Mouse (Mus musculus): Measurements from ENCODE around the gene Shroom3.

Shroom3 gene

GRCm38 (mm10) chr5:92980862-92981261, 297.6 kb downstream of the Shroom3 start:
- no peak for DNase-seq (ENCODE audit: low spot score)

DNA sequence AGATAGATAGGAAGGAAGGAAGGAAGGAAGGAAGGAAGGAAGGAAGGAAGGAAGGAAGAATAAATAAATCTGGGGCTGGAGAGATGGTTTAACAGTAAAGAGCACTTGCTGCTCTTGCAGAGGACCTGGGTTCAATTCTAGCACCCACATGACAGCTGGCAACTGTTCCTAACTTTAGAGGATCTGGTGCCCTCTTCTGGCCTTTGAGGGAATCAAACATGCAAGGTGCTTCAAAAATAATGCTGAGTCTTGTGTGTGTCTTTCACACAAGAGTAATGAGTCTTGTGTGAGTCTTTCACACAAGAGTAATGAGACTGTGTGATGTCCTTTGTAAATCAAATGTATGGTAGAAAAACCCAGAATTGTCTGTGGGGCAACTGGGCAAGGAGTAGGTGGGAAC, 299.4 kb downstream of the Shroom3 start:
- no peak for DNase-seq (ENCODE audit: low spot score)

GRCm38 (mm10) chr5:92983942-92984341, 300.7 kb downstream of the Shroom3 start:
- DNase-seq (ENCODE audit: low spot score), result no peak

DNA sequence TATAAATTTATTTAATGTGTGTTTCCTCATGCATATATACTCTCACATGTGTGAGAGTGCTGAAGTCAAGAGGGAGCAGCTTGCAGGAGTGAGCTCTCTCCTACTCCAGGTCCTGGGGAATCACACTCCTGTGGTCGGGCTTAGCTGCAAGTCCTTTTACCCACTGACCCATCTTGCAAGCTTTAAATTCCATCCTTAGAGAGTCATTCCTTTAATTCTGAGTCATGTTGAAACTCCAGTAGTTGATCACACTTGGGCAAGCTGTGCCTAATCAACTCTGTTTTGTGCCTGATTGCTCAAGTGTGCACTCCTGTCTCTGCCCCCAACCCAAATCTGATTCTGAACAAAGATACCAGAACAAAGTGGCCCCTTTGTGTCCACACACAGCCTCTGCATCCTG, 301.5 kb downstream of the Shroom3 start:
- DNase-seq (ENCODE audit: low spot score), result no peak

DNA sequence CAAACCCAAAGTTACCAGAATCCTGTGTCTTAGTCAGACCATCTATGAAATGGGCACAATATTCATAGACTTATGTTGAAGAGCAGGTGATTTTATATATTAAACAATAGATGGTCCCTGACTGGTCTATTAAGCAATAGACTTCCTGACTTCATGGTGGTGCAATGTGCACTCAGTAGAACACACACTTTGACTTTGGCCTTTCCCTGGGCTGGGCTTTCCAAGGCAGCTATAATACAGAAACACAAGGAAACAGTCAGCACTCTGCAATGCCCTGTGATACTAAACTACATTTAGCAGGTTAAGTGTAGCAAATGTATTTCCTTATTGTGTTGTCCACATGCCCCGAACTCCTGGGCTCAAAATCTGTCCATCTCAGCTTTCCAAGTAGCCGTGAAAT, 302.2 kb downstream of the Shroom3 start:
- no peak for DNase-seq (ENCODE audit: low spot score)

- no peak for DNase-seq (ENCODE audit: low spot score)
Observed at GRCm38 (mm10) chr5:92986651-92987610, 303.7 kb downstream of the Shroom3 start.

GRCm38 (mm10) chr5:92987891-92988768, 304.9 kb downstream of the Shroom3 start:
- DNase-seq (ENCODE audit: low spot score), result no peak

DNA sequence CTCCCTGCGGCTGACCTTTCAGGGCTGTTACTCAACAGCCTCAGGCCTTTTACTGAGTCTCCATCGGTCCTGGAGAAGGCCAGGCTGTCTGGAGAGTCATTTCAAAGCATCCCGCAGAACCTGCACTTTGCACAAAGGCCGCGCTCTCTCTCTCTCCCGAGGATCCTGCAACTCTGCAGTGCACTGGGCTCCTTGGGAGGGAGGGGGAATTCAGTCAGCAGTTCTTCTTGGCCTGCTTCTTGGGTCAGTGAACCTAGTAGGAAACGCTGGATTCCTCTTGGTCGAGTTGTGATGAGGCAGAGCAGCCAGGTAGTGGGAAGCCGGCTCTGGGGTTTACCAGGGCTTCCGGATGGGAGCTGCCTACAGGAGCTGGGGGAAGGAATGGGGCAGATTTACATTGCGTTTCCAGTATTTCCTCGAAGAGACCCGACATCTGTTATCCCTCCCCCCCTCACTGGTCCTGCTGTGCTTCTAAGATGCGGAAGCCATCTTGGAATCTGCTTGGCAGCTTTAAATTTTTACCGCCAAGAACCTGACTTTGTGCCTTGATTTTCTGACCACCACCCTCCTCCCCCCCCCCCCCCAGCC, 305.6 kb downstream of the Shroom3 start:
- no peak for DNase-seq (ENCODE audit: low spot score)

- DNase-seq (ENCODE audit: low spot score), result no peak
Observed at GRCm38 (mm10) chr5:92992106-92992505, 308.9 kb downstream of the Shroom3 start.

DNA sequence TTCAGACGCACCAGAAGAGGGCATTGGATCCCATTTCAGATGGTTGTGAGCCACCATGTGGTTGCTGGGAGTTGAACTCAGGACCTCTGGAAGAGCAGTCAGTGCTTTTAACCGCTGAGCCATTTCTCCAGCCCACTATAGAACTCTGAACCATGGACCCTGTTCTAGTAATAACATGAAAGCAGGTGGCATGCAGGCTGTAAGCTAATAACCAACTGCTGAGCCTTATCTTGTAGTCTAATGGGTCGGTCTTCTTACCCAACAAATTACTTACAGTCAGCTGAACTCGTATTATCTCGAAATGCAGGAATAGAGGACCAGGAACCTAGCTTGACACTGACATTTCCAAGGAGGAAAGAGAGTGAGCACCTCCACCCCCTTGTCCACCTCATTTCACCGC, 311.1 kb downstream of the Shroom3 start:
- no peak for DNase-seq (ENCODE audit: low spot score)

- no peak for DNase-seq (ENCODE audit: low spot score)
Observed at GRCm38 (mm10) chr5:92994861-92995260, 311.6 kb downstream of the Shroom3 start.

DNA sequence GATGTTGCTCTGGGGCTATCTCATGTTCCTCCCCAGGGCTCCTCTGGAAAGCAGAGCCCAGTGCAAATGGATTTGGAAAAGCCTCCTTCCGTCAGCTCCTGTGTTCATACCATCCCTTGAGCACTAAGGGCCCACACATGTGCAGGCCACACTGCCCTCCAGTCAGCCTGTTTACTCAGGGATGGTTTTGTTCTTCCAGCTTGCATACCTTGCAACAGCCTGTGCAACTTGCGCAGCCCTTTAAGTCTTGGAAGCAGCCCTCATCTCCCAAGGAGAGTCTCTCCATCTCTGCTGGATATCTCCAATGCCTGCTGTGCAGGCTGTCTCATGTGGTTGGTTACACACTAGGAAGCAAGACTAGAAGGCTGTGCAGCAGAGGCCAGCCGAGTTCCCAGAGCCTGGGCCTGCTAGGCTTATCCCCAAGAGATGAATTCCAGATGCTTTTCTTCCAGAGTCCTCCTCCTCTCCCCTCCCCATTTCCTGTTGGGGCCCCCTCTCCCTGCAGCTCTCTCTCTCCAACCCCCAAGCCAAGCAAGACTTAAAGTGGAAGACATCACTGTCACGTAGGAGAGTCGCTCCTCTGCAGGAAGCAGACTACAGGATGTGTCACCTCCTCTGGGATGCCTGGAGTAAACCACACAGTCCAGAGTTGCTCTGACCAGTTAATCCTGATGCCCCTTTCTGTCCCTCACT, 314.3 kb downstream of the Shroom3 start:
- DNase-seq (ENCODE audit: low spot score), result no peak

DNA sequence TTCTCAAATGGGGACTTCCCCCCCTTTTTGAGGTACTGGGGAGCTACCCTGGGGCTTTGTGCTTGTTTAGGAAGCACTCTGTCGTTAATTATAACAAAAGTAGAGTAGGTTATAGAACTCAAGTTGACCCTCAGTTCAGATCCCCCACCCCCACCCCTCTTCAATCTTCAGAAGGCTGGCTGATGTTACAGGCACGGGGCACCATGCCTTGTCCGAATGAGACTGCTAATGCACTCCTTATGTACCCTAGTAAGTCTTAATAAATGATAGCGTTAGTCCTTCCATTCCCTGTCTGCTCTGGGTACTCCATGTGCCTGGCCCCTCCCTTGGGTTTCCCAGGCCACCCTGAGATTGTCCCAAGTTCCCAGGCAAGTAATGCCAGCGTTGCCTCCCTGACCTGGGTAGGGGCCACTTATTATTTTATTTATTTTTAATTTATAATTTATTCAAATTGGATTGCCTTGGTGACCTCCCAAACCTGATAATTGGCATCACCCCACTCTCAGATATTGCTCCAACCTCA, 315.3 kb downstream of the Shroom3 start:
- DNase-seq (ENCODE audit: low spot score), result no peak

- no peak for DNase-seq (ENCODE audit: low spot score)
Observed at GRCm38 (mm10) chr5:93000060-93000459, 316.8 kb downstream of the Shroom3 start.

DNA sequence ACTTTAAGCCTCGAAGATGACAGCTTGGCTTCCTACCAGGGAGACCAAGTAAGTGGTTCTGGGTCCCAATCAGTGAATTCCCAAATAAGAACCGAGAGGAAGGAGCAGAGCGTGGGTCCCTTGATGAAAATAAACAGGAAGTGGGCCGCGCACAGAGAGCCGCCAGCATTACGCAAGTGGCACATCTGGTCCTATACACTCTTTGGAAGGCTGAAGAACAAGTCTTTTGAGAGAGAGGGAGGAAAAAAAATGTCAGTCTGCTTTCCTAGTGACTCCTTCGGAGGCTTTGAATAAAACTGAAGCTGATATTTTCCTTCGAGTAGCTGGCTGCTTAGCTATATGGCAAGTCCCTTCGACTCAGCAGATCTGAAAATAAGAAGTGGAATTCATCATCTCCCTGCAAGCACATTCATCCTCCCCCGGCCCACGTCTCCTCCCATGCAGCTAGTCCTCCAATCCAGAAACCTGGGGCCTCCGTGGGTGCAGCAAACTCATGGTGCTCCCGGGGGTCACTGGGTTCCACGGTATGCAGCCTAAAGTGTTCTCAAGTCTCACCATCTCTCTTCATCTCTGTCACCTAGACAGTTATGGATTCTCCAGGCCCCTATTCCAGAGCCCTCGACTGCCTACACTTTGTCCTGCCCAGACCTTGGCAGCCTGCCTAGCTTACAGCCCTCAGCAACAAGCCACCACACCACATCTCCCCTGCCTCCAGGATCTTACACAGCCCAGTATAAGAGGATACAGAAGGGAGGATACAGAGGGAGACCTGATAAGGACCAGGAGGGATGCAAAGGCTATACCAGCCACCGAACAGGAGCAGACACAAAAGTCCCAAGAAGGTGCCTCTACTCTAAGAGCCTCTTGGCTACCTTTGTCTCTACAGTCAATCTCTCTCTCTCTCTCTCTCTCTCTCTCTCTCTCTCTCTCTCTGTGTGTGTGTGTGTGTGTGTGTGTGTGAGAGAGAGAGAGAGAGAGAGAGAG, 317.8 kb downstream of the Shroom3 start:
- peak; percentile 56 for DNase-seq (ENCODE audit: low spot score)

DNA sequence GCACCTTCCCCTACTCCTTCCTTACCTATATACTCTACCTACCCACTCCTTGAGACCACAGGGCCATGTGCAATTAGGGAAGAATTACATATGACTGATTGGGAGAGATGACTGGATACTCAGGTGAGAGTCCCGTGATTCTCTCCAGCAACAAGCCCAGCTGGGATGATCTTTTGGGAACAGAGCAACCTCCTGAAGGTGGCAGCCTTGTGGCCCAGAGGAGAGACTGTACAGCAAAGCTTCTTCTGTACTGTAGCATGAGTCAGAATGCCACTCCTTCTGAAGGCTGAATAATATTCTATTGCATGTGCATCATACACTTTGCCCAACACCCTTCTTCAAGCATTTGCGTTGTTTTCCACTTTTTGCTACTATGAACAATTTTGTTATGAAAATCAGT, 319.4 kb downstream of the Shroom3 start:
- DNase-seq (ENCODE audit: low spot score), result no peak

- no peak for DNase-seq (ENCODE audit: low spot score)
Observed at GRCm38 (mm10) chr5:93005229-93005814, 322.1 kb downstream of the Shroom3 start.

- no peak for DNase-seq (ENCODE audit: low spot score)
Observed at GRCm38 (mm10) chr5:93005815-93006341, 322.6 kb downstream of the Shroom3 start.

GRCm38 (mm10) chr5:93008256-93008655, 325.0 kb downstream of the Shroom3 start:
- no peak for DNase-seq (ENCODE audit: low spot score)

Measured in left cerebral cortex, adult 11 months (tissue).